Mouse (Mus musculus): ENCODE results near the gene BC035044. TPM values are rescaled to one million over a fixed set of nuclear protein-coding genes. Genes with fewer than 3 reads are reported as not detected.
"Not testable (repeated sequence)": the region's sequence is repeated elsewhere in the genome, so short reads cannot be mapped to it uniquely, and the experiment has no call there.

BC035044 gene
- total RNA-seq (2021) = 1 to 10 TPM in 1 of 2 experiments, under 1 TPM in 1; 0.45 to 1.4 TPM
- long read RNA-seq, experiment 1, partial matches to known transcripts = 0 of 1 reads
- long read RNA-seq, experiment 1, other reads (novel, unspliced or antisense) = 1 of 1 reads
- long read RNA-seq, experiment 2, partial matches to known transcripts = 0 of 1 reads
- long read RNA-seq, experiment 2, other reads (novel, unspliced or antisense) = 1 of 1 reads

- DNase-seq = peak in 1 of 2 experiments; percentile 22
These were observed at the start of gene BC035044 for GRCm38 (mm10) chr6:128890948-128891355. TSS of gene BC035044 (minus strand) at chr6:128891126.

GRCm38 (mm10) chr6:128935889-128936665 is 45.2 kb upstream of the BC035044 start:
- not testable (repeated sequence) for DNase-seq

- DNase-seq = not testable (repeated sequence)
These were observed 43.2 kb upstream of the BC035044 start, which contains the start of gene Clec2g for GRCm38 (mm10) chr6:128934081-128934480. TSS of gene Clec2g (plus strand) at chr6:128934381.

- no peak for DNase-seq
These were observed 42.1 kb upstream of the BC035044 start for GRCm38 (mm10) chr6:128933050-128933449.

- DNase-seq = no peak
These were observed 26.4 kb upstream of the BC035044 start for GRCm38 (mm10) chr6:128917322-128917721.

- no peak for DNase-seq
These were observed 22.8 kb upstream of the BC035044 start for GRCm38 (mm10) chr6:128913598-128914254.

- DNase-seq = not testable (repeated sequence)
These were observed 10.0 kb upstream of the BC035044 start for GRCm38 (mm10) chr6:128900796-128901552.

DNA sequence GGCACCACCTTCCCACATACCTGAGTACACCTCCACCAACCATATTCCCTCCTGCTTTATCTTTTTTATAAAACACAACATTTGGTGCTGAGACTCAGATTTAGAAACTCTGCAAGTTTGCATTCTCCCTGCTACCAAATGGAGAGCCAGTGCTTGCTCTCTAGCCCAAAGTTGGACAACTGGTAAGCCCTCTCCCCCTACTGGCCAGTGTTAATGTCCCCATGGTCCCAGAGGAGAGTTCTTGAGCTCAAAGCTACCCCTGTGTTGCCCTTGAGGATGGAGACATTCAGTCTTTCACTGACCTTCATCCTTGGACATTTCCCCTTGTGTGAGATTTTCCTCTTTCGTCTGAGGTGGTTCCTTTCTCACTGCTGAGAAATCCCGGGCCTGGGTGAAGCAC is 9.1 kb upstream of the BC035044 start:
- no peak for DNase-seq

GRCm38 (mm10) chr6:128895404-128896001 is 4.6 kb upstream of the BC035044 start:
- DNase-seq = no peak

DNA sequence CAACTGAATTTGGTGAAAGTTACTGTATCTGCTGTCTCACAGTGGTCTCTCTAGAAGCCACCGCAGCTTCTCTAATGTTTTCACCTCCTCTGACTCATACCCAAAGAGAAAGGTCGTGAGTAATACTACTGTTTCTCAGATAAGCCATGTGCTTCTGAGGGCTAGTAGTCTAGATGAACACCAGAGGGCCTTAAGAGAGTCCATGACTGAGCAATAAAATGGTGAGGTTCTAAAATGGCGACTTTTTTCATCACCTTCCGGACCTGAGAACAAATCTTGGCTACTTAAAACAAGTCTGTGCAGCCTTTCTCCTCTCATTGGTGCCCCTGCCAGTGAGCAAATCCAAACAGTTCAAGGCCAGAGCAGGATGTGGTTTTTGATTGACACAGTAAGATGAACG is 2.1 kb downstream of the BC035044 start:
- DNase-seq = no peak

DNA sequence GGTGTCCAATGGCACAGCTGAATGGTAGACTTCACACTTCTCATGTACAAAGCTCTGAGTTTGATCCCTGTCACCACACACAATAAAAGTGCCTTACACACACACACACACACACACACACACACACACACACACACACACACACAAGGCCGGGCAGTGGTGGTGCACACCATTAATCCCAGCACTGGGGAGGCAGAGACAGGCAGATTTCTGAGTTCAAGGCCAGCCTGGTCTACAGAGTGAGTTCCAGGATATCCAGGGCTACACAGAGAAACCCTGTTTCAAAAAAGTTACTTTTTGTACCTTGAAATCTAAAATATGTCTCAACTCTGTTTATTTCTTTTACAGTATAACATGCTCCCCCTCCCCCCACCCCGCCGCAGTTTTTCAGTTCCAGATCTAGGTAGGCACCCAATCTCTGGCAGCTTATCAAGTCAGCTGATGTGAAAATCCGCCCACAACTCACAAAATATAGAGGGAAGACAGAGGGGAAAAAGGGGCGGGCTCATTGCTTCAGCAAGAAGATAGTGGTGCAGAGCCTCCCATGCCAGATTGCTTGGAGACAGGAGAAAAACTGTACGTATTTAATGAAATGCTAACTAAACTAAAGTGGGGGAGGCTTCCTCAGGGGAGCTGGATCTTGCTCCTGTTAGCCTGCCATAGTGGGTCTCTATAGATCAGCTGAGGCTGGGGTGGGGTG is 3.7 kb downstream of the BC035044 start, which contains the start of gene Clec2i:
TSS of gene Clec2i (plus strand) at position 498 of the 700 bp plus-strand sequence.
- DNase-seq = peak; percentile 9 to 36

DNA sequence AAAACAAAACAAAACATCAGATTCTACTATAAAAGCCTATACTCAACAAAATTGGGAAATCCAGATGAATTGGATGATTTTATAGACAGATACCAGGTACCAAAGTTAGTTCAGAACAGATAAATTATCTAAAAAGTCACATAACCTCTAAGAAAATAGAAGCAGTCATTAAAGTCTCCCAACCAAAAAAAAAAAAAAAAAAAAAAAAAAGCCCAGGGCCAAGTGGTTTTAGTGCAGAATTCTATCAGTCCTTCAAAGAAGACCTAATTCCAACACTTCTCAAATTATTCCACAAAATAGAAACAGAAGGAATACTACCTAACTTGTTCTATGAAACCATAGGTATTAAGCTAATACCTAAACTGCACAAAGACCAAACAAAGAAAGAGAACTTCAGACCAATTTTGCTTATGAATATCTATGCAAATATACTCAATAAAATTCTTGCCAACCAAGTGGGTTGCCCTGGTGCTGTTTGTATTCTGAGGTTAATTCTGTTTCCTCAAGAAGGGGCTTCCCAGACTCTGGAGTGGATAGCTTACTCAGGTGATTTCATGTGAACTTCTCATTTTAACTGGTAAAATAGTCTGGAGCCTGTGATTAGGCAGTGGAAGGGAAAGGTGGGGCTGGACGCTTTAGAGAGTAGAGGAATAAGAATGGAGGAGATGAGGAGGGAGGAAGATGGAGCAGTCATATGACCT is 18.9 kb downstream of the BC035044 start:
- DNase-seq = no peak

DNA sequence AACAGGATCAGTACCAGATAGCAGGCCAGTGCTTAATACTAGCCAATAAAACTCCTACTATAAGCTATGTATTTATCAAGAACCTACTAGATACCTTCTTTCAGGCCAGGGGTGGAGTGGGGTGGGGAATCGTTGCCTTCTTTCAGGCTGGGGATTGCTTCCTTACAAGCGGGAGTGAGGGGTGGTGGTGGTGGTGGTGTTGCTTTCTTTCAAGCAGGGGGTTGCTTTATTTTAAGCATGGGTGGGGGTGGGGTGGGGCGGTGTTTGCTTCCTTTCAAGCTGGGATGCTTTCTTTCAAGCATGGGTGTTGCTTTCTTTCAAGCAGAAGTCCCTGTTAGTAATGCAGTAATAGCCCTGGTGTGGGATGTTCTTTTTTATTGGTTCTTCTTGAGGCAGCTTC is 22.1 kb downstream of the BC035044 start:
- DNase-seq = no peak

DNA sequence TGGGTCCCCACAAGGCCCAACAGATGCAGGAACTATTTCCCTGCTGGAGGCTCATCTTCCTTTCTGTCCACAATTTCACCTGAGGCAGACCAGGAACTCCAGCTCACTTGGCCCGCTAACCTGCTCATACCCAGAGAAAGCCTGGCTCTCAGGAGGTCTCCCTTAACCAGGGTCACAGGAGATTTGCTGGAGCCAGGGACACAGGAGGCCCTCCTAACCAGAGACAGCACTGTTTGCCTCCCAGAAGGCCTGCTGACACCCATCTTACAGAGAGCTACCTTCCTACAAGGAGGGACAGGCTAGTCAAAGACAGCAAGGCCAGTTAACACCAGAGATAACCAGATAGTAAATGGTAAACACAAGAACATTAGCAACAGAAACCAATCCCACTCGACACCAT is 33.0 kb downstream of the BC035044 start:
- DNase-seq = no peak

DNA sequence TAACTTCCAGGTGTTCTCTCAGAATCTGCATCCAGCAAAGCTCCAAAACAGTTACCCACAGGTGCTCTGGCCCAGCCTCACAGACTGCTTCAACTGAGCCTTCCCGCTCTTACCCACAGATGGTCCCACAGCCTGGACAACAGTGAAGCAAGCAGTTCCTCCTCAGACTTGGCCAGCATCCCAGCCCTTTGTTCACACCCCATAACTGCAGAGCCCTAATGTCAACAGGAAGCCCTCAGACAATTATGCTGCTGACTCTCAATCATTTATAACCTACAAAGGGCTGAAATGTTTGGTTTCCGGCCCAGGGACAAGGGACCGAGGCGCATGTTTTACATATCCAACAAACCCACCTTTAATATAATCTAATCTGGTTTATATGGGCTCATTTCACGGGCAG is 34.7 kb downstream of the BC035044 start:
- DNase-seq = peak; percentile 84 to 94

DNA sequence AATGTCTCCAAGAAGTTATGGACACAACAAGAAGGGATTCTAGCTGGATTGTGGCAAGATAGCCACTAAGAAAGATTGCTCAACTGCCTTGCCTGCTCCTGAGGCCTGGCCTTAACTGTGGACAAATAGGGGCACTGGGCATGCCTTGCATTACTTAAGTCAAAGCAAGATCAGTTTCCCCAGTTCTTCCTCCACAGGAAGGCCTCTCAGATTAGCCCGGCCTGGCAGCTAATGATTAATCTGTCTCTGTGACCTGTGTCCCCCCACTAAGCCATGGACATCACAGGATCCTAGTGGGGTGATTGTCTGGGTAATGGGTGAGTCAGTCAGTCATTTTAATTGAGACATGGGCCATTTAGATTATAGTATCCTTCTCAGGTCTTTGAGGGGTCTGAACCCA is 35.4 kb downstream of the BC035044 start:
- DNase-seq = no peak

- DNase-seq = no peak
These were observed 36.0 kb downstream of the BC035044 start for GRCm38 (mm10) chr6:128854895-128855294.

DNA sequence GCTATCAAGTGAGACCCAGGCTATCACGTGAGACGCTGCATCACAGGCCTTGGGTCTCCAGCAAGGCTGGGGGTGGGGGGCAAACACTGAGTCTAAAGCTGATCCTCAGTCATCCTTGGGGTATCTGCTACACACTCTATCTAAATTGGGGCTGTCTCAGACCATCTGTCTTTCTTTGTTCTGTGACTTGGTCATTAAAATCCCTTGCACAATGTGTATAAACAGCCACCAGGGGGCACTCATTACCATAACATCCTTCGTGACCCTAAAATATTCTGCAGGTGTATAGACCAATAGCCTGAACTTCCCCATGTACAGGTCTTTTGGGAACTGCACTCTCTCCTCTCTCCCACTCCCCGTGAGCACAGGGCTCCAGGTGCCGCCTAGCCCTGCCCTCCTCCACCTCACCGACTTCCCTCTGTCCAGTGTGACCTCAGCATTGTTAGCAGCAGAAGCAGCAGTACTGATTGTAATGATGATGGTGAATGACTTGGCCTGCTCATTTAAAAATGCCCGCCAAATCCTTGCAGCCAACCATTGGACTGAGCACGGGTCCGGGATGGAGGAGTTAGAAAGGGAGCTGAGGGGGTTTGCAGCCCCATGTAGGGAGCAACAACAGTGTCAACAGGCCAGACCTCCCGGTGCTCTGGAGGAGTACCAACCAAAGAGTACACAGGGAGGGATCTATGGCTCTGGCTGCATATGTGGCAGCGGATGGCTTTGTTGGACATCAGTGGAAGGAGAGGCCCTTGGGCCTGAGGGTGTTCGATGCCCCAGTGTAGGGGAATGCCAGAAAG is 36.7 kb downstream of the BC035044 start:
- peak; percentile 68 to 87 for DNase-seq

- no peak for DNase-seq
These were observed 38.2 kb downstream of the BC035044 start for GRCm38 (mm10) chr6:128852766-128853165.

DNA sequence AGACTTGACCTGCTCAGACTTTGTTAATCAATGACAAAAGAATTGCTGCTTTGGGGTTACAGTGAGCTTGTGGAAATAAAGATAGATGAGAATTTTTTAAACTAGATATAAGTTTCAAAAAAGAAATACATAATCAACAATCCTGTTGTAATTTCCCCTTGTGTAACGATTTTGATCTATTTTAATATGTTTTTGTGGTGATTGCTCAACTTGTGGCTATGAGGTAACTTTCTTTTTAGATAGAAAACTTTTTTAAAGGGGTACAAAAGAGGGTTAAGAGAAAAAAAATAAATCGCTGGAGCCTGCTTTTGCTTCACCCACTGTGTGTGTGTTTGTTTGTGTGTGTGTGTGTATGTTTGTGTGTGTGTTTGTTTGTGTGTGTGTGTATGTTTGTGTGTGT is 39.8 kb downstream of the BC035044 start:
- no peak for DNase-seq

Measured in heart, adult 18-20 months (tissue).